Mouse (Mus musculus): ENCODE data around the gene Cd180. TPM values are rescaled to one million over a fixed set of nuclear protein-coding genes. Genes with fewer than 3 reads are reported as not detected.
"Not testable (repeated sequence)": the region's sequence is repeated elsewhere in the genome, so short reads cannot be mapped to it uniquely, and the experiment has no call there.

Cd180 gene
- polyA plus RNA-seq, 1 experiment from 2014 or later: 0.44 TPM

DNA sequence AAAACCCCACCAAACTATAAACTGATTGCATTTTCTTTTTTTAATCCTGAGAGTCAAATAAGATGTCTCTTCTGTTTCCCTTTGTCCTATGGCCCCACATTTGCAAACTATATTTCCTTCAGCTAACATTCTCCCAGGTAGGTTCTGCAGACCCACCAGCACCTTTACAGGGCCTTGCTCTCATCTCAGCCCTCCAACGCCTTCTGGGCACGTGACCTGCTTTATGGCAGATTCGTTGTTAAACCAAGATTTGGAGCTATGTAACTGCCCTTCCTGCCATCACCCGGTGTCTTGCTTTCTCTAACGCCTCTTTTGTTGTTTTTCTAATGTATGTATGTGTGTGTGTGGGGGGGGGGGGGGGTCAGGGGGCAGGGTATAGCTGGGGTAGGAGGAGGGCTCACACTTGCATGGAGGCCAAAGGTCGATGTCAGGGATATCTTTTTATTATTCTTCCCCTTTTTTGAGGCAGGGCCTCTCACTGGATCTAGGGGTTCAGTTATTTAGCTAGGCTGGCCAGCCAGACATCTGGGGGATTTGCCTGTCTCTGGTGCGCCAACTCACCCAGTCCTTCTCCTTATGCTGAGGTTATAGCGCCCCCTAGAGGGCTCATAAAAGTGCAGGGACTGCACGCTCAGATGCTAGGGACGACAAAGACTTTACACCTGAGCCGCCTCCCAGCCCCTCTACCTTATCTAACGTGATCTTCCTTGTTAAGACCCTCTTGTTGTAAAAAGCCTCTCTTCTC lies 28.3 kb upstream of the Cd180 start:
- no peaks in the 10 kb centered on the region for H3K36me3 ChIP-seq
- H3K27ac ChIP-seq (replicated peaks): no peak overlapping the region
- WGBS: 54% methylated on average over 12 of the region's 12 CpGs
- no peak overlapping the region for H3K4me3 ChIP-seq (replicated peaks)
- no peak for ATAC-seq (ENCODE audit: insufficient number of reproducible peaks, low FRiP score, low TSS enrichment, low read depth)
- H3K27me3 ChIP-seq: no peaks in the 10 kb centered on the region
- peaks cover 9% of the 10 kb centered on the region; the same call in 1 of the 2 replicates for H3K4me1 ChIP-seq
- H3K4me2 ChIP-seq (replicated peaks): 0 out of 2 replicates have a peak overlapping the region, but pooled peaks have one; percentile 17
- no peak overlapping the region for H3K9ac ChIP-seq
- no peaks in the 10 kb centered on the region for H3K9me3 ChIP-seq (replicated peaks)

DNA sequence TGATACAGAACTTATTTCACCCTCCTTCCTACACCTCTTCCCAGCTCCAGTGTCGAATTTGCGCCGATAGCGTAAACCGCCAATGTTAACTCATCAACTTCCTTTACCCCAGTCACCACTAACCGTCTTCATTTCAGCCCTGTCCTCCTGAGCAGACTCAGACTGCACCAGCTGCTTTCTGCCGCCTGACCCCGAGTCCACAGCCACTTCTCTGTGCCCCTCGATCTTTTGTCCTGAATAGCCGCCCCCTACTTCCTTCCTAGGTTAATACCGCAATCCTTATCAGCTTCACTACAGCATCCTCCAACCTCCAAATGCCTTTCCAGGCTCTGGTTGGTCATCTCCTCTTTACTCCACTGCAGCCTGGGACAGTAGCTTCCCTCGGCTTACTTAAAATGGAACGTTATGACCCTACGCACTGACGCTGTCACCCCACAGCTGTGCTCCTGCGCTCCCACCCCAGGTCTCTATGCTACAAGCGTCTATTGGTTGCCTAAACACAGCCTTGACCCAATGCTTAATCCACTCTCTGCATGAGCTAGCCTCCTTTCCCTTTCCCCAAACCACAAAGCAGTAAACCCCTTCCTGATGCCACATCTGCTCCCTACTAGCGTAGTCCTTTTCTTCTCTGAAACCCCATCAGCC lies 27.6 kb upstream of the Cd180 start:
- H3K4me3 ChIP-seq (replicated peaks): no peak overlapping the region
- no peaks in the 10 kb centered on the region for H3K9me3 ChIP-seq (replicated peaks)
- H3K9ac ChIP-seq: no peak overlapping the region
- 0 out of 2 replicates have a peak overlapping the region, but pooled peaks have one; percentile 17 for H3K4me2 ChIP-seq (replicated peaks)
- no peaks in the 10 kb centered on the region for H3K36me3 ChIP-seq
- peaks cover 15% of the 10 kb centered on the region; the same call in 1 of the 2 replicates for H3K4me1 ChIP-seq
- H3K27me3 ChIP-seq: no peaks in the 10 kb centered on the region
- ATAC-seq (ENCODE audit: insufficient number of reproducible peaks, low FRiP score, low TSS enrichment, low read depth): no peak
- WGBS: 55% methylated on average over 18 of the region's 18 CpGs
- H3K27ac ChIP-seq (replicated peaks): no peak overlapping the region

DNA sequence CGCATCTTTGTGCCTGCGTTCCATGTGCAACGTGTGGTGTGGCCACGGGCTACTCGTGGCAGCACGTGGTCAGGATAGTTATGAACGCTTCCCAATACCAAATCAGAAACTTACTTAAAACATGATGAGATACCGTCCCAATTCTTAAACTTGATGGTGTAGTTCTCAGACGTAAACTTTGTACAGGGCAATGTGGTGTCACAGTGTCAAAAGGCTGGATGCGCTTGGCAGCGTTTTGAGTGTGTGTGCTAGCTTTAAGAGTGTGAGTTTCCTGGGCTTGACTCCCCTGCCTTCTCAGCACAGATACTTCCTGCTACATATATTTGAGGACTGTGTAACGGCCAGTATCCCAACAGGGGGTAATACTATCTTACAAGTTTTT lies 27.1 kb upstream of the Cd180 start:
- ATAC-seq (ENCODE audit: insufficient number of reproducible peaks, low FRiP score, low TSS enrichment, low read depth): no peak
- Histone ChIP-seq H3K4me2 (replicated peaks) (no peak overlapping the region), H3K4me1 (peaks cover 15% of the 10 kb centered on the region; the same call in 1 of the 2 replicates), H3K27me3 (no peaks in the 10 kb centered on the region), H3K4me3 (replicated peaks) (no peak overlapping the region), H3K27ac (replicated peaks) (no peak overlapping the region), H3K36me3 (no peaks in the 10 kb centered on the region), H3K9me3 (replicated peaks) (no peaks in the 10 kb centered on the region), H3K9ac (no peak overlapping the region)
- 74% methylated on average over 12 of the region's 12 CpGs for WGBS

GRCm38 (mm10) chr13:102666731-102667130 lies 26.6 kb upstream of the Cd180 start:
- H3K9me3 ChIP-seq (replicated peaks): no peaks in the 10 kb centered on the region
- peaks cover 15% of the 10 kb centered on the region; the same call in 1 of the 2 replicates for H3K4me1 ChIP-seq
- H3K9ac ChIP-seq: no peak overlapping the region
- no peak overlapping the region for H3K27ac ChIP-seq (replicated peaks)
- H3K4me3 ChIP-seq (replicated peaks): no peak overlapping the region
- 64% methylated on average over 4 of the region's 4 CpGs for WGBS
- no peaks in the 10 kb centered on the region for H3K36me3 ChIP-seq
- H3K4me2 ChIP-seq (replicated peaks): no peak overlapping the region
- H3K27me3 ChIP-seq: no peaks in the 10 kb centered on the region
- no peak for ATAC-seq (ENCODE audit: insufficient number of reproducible peaks, low FRiP score, low TSS enrichment, low read depth)

- H3K9ac ChIP-seq: no peak overlapping the region
- WGBS: 83% methylated on average over 4 of the region's 4 CpGs
- H3K4me3 ChIP-seq (replicated peaks): no peak overlapping the region
- no peaks in the 10 kb centered on the region for H3K9me3 ChIP-seq (replicated peaks)
- ATAC-seq (ENCODE audit: insufficient number of reproducible peaks, low FRiP score, low TSS enrichment, low read depth): no peak
- H3K27me3 ChIP-seq: no peaks in the 10 kb centered on the region
- no peak overlapping the region for H3K27ac ChIP-seq (replicated peaks)
- H3K36me3 ChIP-seq: no peaks in the 10 kb centered on the region
- no peak overlapping the region for H3K4me2 ChIP-seq (replicated peaks)
- H3K4me1 ChIP-seq: peaks cover 15% of the 10 kb centered on the region; the same call in 1 of the 2 replicates
Observed at GRCm38 (mm10) chr13:102667401-102667800, 26.0 kb upstream of the Cd180 start.

DNA sequence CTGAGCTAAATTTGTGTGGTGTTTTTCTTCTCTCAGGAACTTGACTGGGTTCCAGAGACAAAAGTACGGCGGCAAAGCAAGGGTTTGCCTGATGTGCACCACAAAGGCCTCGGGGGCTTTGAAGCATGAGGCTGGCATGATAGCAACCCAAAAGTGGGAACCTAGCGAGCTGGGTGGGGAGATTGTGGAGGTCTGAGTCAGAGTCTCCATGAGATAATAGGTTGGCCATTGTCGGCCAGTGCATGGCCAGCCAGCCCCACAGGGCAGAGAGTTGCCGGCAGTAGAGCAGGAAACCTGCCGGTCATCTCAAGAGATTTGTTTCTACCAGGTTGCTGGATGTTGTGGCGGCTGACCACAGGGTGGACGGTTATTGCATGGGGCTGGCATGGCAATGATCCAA lies 25.5 kb upstream of the Cd180 start:
- Histone ChIP-seq H3K4me1 (peaks cover 15% of the 10 kb centered on the region; the same call in 1 of the 2 replicates), H3K27ac (replicated peaks) (no peak overlapping the region), H3K9me3 (replicated peaks) (no peaks in the 10 kb centered on the region), H3K36me3 (no peaks in the 10 kb centered on the region), H3K4me3 (replicated peaks) (no peak overlapping the region), H3K4me2 (replicated peaks) (no peak overlapping the region), H3K9ac (no peak overlapping the region), H3K27me3 (no peaks in the 10 kb centered on the region)
- no peak for ATAC-seq (ENCODE audit: insufficient number of reproducible peaks, low FRiP score, low TSS enrichment, low read depth)
- WGBS: 82% methylated on average over 9 of the region's 9 CpGs

DNA sequence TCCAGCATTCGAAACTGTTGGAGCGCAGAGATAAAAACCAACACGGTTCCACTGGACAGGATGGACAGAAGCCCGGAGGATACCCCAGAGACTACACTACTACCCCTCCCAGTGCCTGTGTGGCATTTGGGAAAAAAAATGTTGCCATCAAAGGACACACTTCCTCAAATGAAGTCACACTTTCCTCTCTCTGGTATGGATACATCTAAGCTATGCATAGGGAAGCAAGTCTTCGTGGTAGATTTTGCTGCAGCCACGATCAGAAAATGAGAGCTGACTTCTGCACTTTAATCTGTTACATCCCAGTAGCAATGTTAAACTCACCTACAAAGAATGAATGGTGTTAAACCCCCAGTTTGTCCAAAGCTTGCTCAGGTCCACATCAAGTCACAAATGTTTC lies 24.4 kb upstream of the Cd180 start:
- no peak overlapping the region for H3K9ac ChIP-seq
- H3K9me3 ChIP-seq (replicated peaks): no peaks in the 10 kb centered on the region
- H3K27ac ChIP-seq (replicated peaks): no peak overlapping the region
- H3K36me3 ChIP-seq: no peaks in the 10 kb centered on the region
- no peaks in the 10 kb centered on the region for H3K27me3 ChIP-seq
- no peak overlapping the region for H3K4me3 ChIP-seq (replicated peaks)
- H3K4me1 ChIP-seq: peaks cover 15% of the 10 kb centered on the region; the same call in 1 of the 2 replicates
- H3K4me2 ChIP-seq (replicated peaks): no peak overlapping the region
- ATAC-seq (ENCODE audit: insufficient number of reproducible peaks, low FRiP score, low TSS enrichment, low read depth): no peak
- WGBS: 71% methylated on average over 6 of the region's 6 CpGs

- Histone ChIP-seq H3K9ac (no peak overlapping the region), H3K36me3 (no peaks in the 10 kb centered on the region), H3K27me3 (no peaks in the 10 kb centered on the region), H3K4me2 (replicated peaks) (no peak overlapping the region), H3K27ac (replicated peaks) (0 out of 2 replicates have a peak overlapping the region, but pooled peaks have one; percentile 3), H3K4me3 (replicated peaks) (no peak overlapping the region), H3K9me3 (replicated peaks) (no peaks in the 10 kb centered on the region), H3K4me1 (peaks cover 15% of the 10 kb centered on the region; the same call in 1 of the 2 replicates)
- WGBS: 40% methylated on average over 14 of the region's 14 CpGs
- ATAC-seq (ENCODE audit: insufficient number of reproducible peaks, low FRiP score, low TSS enrichment, low read depth): peak; percentile 71
Observed at GRCm38 (mm10) chr13:102669522-102670256, 23.7 kb upstream of the Cd180 start.

- H3K4me1 ChIP-seq: peaks cover 15% of the 10 kb centered on the region; the same call in 1 of the 2 replicates
- WGBS: 65% methylated on average over 7 of the region's 7 CpGs
- no peaks in the 10 kb centered on the region for H3K27me3 ChIP-seq
- H3K27ac ChIP-seq (replicated peaks): no peak overlapping the region
- H3K4me3 ChIP-seq (replicated peaks): no peak overlapping the region
- peak; percentile 61; the same call in 1 of the 2 replicates for ATAC-seq (ENCODE audit: insufficient number of reproducible peaks, low FRiP score, low TSS enrichment, low read depth)
- no peak overlapping the region for H3K9ac ChIP-seq
- H3K4me2 ChIP-seq (replicated peaks): no peak overlapping the region
- H3K9me3 ChIP-seq (replicated peaks): no peaks in the 10 kb centered on the region
- no peaks in the 10 kb centered on the region for H3K36me3 ChIP-seq
Observed at GRCm38 (mm10) chr13:102670503-102670902, 22.9 kb upstream of the Cd180 start.

- Histone ChIP-seq H3K9me3 (replicated peaks) (no peaks in the 10 kb centered on the region), H3K4me1 (peaks cover 15% of the 10 kb centered on the region; the same call in 1 of the 2 replicates), H3K9ac (no peak overlapping the region), H3K36me3 (no peaks in the 10 kb centered on the region), H3K27ac (replicated peaks) (no peak overlapping the region), H3K4me2 (replicated peaks) (no peak overlapping the region), H3K4me3 (replicated peaks) (no peak overlapping the region), H3K27me3 (no peaks in the 10 kb centered on the region)
- WGBS: 81% methylated on average over 3 of the region's 3 CpGs
- ATAC-seq (ENCODE audit: insufficient number of reproducible peaks, low FRiP score, low TSS enrichment, low read depth): no peak
Observed at GRCm38 (mm10) chr13:102674083-102674482, 19.3 kb upstream of the Cd180 start.

DNA sequence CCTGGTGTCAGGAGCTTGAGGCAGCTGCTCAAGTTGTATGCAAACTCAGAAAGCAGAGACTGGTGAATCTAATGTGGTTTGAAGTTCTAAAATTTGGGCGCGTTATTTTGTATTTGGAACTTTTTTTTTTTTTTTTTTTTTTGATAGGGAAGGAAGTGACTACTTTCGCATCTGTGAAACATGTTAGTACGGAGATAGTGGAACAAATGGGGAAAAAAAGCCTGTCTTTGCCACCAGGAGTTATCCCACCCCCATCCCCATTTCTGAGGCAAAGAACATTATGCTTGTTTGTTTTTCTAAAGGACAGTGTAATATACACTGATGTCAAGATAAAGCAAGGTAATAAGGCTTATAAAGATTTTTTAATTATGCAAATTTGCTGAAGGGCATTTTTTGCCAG lies 15.8 kb upstream of the Cd180 start:
- not testable (repeated sequence) for H3K27me3 ChIP-seq; H3K4me2 ChIP-seq (replicated peaks); H3K4me3 ChIP-seq (replicated peaks); H3K36me3 ChIP-seq; H3K9ac ChIP-seq; H3K4me1 ChIP-seq; ATAC-seq (ENCODE audit: insufficient number of reproducible peaks, low FRiP score, low TSS enrichment, low read depth); H3K9me3 ChIP-seq (replicated peaks); H3K27ac ChIP-seq (replicated peaks)
- WGBS: 75% methylated on average over 4 of the region's 4 CpGs

All from embryonic facial prominence, embryonic 15.5 days (tissue).